Mouse (Mus musculus) forebrain, embryonic 14.5 days (tissue): Measurements from ENCODE around the gene Ppfibp2. TPM values are rescaled to one million over a fixed set of nuclear protein-coding genes. Genes with fewer than 3 reads are reported as not detected.

Source experiments
- ATAC-seq: fragments of 200-750 bp; cut with Nextera tagmentation; 2 replicates; pipeline ENCODE4 v1.8.0; 2017; ENCODE audit warnings: mild to moderate bottlenecking, moderate library complexity
- DNase-seq: peaks from one replicate; pipeline ENCODE4 v3.0.0-alpha.2; 2015; ENCODE audit warnings: low spot score
- H3K27ac ChIP-seq: fragments of 300-500 bp; sonication (generic); 2 replicates; pipeline ENCODE4 v1.5.1; 2014; ENCODE audit warnings: low read depth, mild to moderate bottlenecking, control low read depth, low read length, moderate library complexity
- H3K27me3 ChIP-seq: fragments of 300-500 bp; sonication (generic); replicated peaks from 2 replicates; pipeline ENCODE4 v1.6.1; 2014; ENCODE audit warnings: low read length, control low read depth, mixed read lengths; ENCODE audit not compliant: control insufficient read depth, insufficient read depth
- H3K36me3 ChIP-seq: fragments of 300-500 bp; sonication (generic); 2 replicates; pipeline ENCODE4 v1.6.1; 2014; ENCODE audit warnings: low read length, control low read depth; ENCODE audit not compliant: control insufficient read depth, insufficient read depth
- H3K4me1 ChIP-seq: fragments of 300-500 bp; sonication (generic); 2 replicates; pipeline ENCODE4 v1.6.1; 2014; ENCODE audit warnings: antibody characterized with exemption, low read length, control low read depth; ENCODE audit not compliant: control insufficient read depth, insufficient read depth
- H3K4me2 ChIP-seq: fragments of 300-500 bp; sonication (generic); 2 replicates; pipeline ENCODE4 v1.6.1; 2014; ENCODE audit warnings: mild to moderate bottlenecking, control low read depth, low read length
- H3K4me3 ChIP-seq: fragments of 300-500 bp; sonication (generic); 2 replicates; pipeline ENCODE4 v1.5.1; 2014; ENCODE audit warnings: low read depth, low read length, control low read depth
- H3K9ac ChIP-seq: fragments of 300-500 bp; sonication (generic); 2 replicates; pipeline ENCODE4 v1.6.1; 2014; ENCODE audit warnings: mild to moderate bottlenecking, low read length, control low read depth, moderate library complexity
- H3K9me3 ChIP-seq: fragments of 300-500 bp; sonication (generic); replicated peaks from 2 replicates; pipeline ENCODE4 v1.6.1; 2016; ENCODE audit warnings: low read length, control low read depth, mixed read lengths; ENCODE audit not compliant: control insufficient read depth
- WGBS: fragments of 180-500 bp; shearing (Covaris S2); extraction: QIAGEN DNeasy Blood & Tissue Kit; methylation state at CpG from one replicate; pipeline ENCODE4 v1.1.7; 2014; 5-methylcytosine and 5-hydroxymethylcytosine counted together
- polyA plus RNA-seq: library from polyadenylated mRNA; unstranded; fragments of >200 nt; fragmentation: Nextera tagmentation; extraction: Ambion mirVana; gene quantifications from 2 replicates; pipeline ENCODE4 v1.2.1, GENCODE M21; 2014

The Ppfibp2 gene
- polyA plus RNA-seq, 1 experiment from 2014 or later: 1.6 TPM

GRCm38 (mm10) chr7:107720771-107721170, 125.8 kb downstream of the Ppfibp2 start:
- no peaks in the 10 kb centered on the region for H3K4me1 ChIP-seq
- H3K27me3 ChIP-seq: no peaks in the 10 kb centered on the region
- no peak overlapping the region for H3K4me3 ChIP-seq
- DNase-seq (no peak), ATAC-seq (no peak)
- no peak overlapping the region for H3K9ac ChIP-seq
- 88% methylated on average over 1 of the region's 1 CpGs for WGBS
- no peaks in the 10 kb centered on the region for H3K9me3 ChIP-seq
- no peaks in the 10 kb centered on the region for H3K36me3 ChIP-seq
- no peak overlapping the region for H3K27ac ChIP-seq
- H3K4me2 ChIP-seq: no peak overlapping the region

GRCm38 (mm10) chr7:107722536-107722935, 127.5 kb downstream of the Ppfibp2 start:
- Histone ChIP-seq H3K9ac (no peak overlapping the region), H3K4me3 (no peak overlapping the region), H3K4me2 (no peak overlapping the region), H3K36me3 (no peaks in the 10 kb centered on the region), H3K9me3 (no peaks in the 10 kb centered on the region), H3K4me1 (no peaks in the 10 kb centered on the region), H3K27me3 (no peaks in the 10 kb centered on the region), H3K27ac (no peak overlapping the region)
- ATAC-seq (no peak), DNase-seq (no peak)
- WGBS: 92% methylated on average over 4 of the region's 4 CpGs

- Histone ChIP-seq H3K9ac (no peak overlapping the region), H3K4me3 (no peak overlapping the region), H3K27ac (no peak overlapping the region), H3K9me3 (no peaks in the 10 kb centered on the region), H3K4me1 (no peaks in the 10 kb centered on the region), H3K36me3 (no peaks in the 10 kb centered on the region), H3K27me3 (no peaks in the 10 kb centered on the region), H3K4me2 (no peak overlapping the region)
- 69% methylated on average over 3 of the region's 3 CpGs for WGBS
- ATAC-seq (no peak), DNase-seq (no peak)
Observed at GRCm38 (mm10) chr7:107727538-107727937, 132.5 kb downstream of the Ppfibp2 start.

GRCm38 (mm10) chr7:107730587-107730986, 135.6 kb downstream of the Ppfibp2 start:
- 80% methylated on average over 10 of the region's 10 CpGs for WGBS
- no peak overlapping the region for H3K4me2 ChIP-seq
- H3K4me3 ChIP-seq: no peak overlapping the region
- no peaks in the 10 kb centered on the region for H3K27me3 ChIP-seq
- no peak overlapping the region for H3K27ac ChIP-seq
- H3K9ac ChIP-seq: no peak overlapping the region
- no peaks in the 10 kb centered on the region for H3K9me3 ChIP-seq
- ATAC-seq (no peak), DNase-seq (no peak)
- H3K4me1 ChIP-seq: no peaks in the 10 kb centered on the region
- H3K36me3 ChIP-seq: no peaks in the 10 kb centered on the region

- 78% methylated on average over 2 of the region's 2 CpGs for WGBS
- ATAC-seq (no peak), DNase-seq (no peak)
- no peak overlapping the region for H3K4me2 ChIP-seq
- no peaks in the 10 kb centered on the region for H3K9me3 ChIP-seq
- no peaks in the 10 kb centered on the region for H3K4me1 ChIP-seq
- H3K27me3 ChIP-seq: no peaks in the 10 kb centered on the region
- H3K36me3 ChIP-seq: no peaks in the 10 kb centered on the region
- H3K9ac ChIP-seq: no peak overlapping the region
- H3K4me3 ChIP-seq: no peak overlapping the region
- H3K27ac ChIP-seq: no peak overlapping the region
Observed at GRCm38 (mm10) chr7:107733162-107733561, 138.2 kb downstream of the Ppfibp2 start.

- H3K4me1 ChIP-seq: no peaks in the 10 kb centered on the region
Observed at GRCm38 (mm10) chr7:107738726-107739125, 143.7 kb downstream of the Ppfibp2 start.

GRCm38 (mm10) chr7:107742963-107743465, 148.0 kb downstream of the Ppfibp2 start:
- Histone ChIP-seq H3K27ac (no peak overlapping the region), H3K36me3 (no peaks in the 10 kb centered on the region), H3K9ac (no peak overlapping the region), H3K27me3 (no peaks in the 10 kb centered on the region), H3K4me2 (no peak overlapping the region), H3K9me3 (no peaks in the 10 kb centered on the region), H3K4me3 (no peak overlapping the region), H3K4me1 (no peaks in the 10 kb centered on the region)
- no peak for DNase-seq
- no peak for ATAC-seq
- WGBS: 93% methylated on average over 10 of the region's 10 CpGs

More at GRCm38 (mm10) chr7:107738726-107739125, 143.7 kb downstream of the Ppfibp2 start:
- no peaks in the 10 kb centered on the region for H3K27me3 ChIP-seq
- 32% methylated on average over 2 of the region's 2 CpGs for WGBS
- DNase-seq: peak; percentile 68
- no peak overlapping the region for H3K4me3 ChIP-seq
- no peak overlapping the region for H3K27ac ChIP-seq
- no peak overlapping the region for H3K4me2 ChIP-seq
- H3K9me3 ChIP-seq: no peaks in the 10 kb centered on the region
- ATAC-seq: no peak
- H3K9ac ChIP-seq: no peak overlapping the region
- no peaks in the 10 kb centered on the region for H3K36me3 ChIP-seq

- H3K27ac ChIP-seq: no peak overlapping the region
- 84% methylated on average over 4 of the region's 4 CpGs for WGBS
- H3K4me1 ChIP-seq: no peaks in the 10 kb centered on the region
- H3K9me3 ChIP-seq: no peaks in the 10 kb centered on the region
- H3K4me2 ChIP-seq: no peak overlapping the region
- H3K9ac ChIP-seq: no peak overlapping the region
- ATAC-seq (no peak), DNase-seq (no peak)
- no peaks in the 10 kb centered on the region for H3K36me3 ChIP-seq
- no peak overlapping the region for H3K4me3 ChIP-seq
- H3K27me3 ChIP-seq: no peaks in the 10 kb centered on the region
Observed at GRCm38 (mm10) chr7:107744454-107744853, 149.4 kb downstream of the Ppfibp2 start.

GRCm38 (mm10) chr7:107745111-107745510, 150.1 kb downstream of the Ppfibp2 start:
- no peak overlapping the region for H3K9ac ChIP-seq
- ATAC-seq (no peak), DNase-seq (no peak)
- no peaks in the 10 kb centered on the region for H3K4me1 ChIP-seq
- H3K27ac ChIP-seq: no peak overlapping the region
- H3K9me3 ChIP-seq: no peaks in the 10 kb centered on the region
- no peak overlapping the region for H3K4me3 ChIP-seq
- no peak overlapping the region for H3K4me2 ChIP-seq
- H3K27me3 ChIP-seq: no peaks in the 10 kb centered on the region
- WGBS: 84% methylated on average over 2 of the region's 2 CpGs
- no peaks in the 10 kb centered on the region for H3K36me3 ChIP-seq
